Mouse (Mus musculus) liver, embryonic 14.5 days (tissue): Measurements from ENCODE around the gene Galnt10. TPM values are rescaled to one million over a fixed set of nuclear protein-coding genes. Genes with fewer than 3 reads are reported as not detected.

Experiments used
- ATAC-seq: fragments of 200-750 bp; cut with Nextera tagmentation; 2 replicates; pipeline ENCODE4 v1.8.0; 2017; ENCODE audit warnings: moderate number of reproducible peaks, mild to moderate bottlenecking, moderate library complexity; ENCODE audit not compliant: insufficient read depth
- DNase-seq, 3 experiments: peaks; one replicate each; pipeline ENCODE4 v3.0.0-alpha.2; 2012 to 2013; ENCODE audit warnings: low read depth in 3 of 3, low spot score in 3 of 3
- H3K27ac ChIP-seq: fragments of 300-500 bp; sonication (generic); 2 replicates; pipeline ENCODE4 v1.5.1; 2014; ENCODE audit warnings: moderate library complexity, mild to moderate bottlenecking, control low read depth, inconsistent platforms
- H3K27me3 ChIP-seq: fragments of 300-500 bp; sonication (generic); 2 replicates; pipeline ENCODE4 v1.6.1; 2014; ENCODE audit warnings: mild to moderate bottlenecking, low read length, moderate library complexity; ENCODE audit not compliant: control insufficient read depth, insufficient read depth
- H3K36me3 ChIP-seq: fragments of 300-500 bp; sonication (generic); replicated peaks from 2 replicates; pipeline ENCODE4 v1.6.1; 2014; ENCODE audit warnings: low read depth; ENCODE audit not compliant: control insufficient read depth, insufficient read depth
- H3K4me1 ChIP-seq, 2 experiments: fragments of 200-500 bp in 1 of 2; fragments of 300-500 bp in 1 of 2; sonication (generic) in 1 of 2; replicated peaks; 2 replicates each; pipeline ENCODE4 v1.6.1; 2012 to 2014; ENCODE audit warnings: antibody characterized with exemption in 1 of 2, inconsistent platforms in 1 of 2, low read length in 1 of 2; ENCODE audit not compliant: control insufficient read depth in 2 of 2, insufficient read depth in 2 of 2
- H3K4me2 ChIP-seq: fragments of 300-500 bp; sonication (generic); 2 replicates; pipeline ENCODE4 v1.6.1; 2014; ENCODE audit warnings: low read depth, mild to moderate bottlenecking, control low read depth, moderate library complexity
- H3K4me3 ChIP-seq, 2 experiments: fragments of 200-500 bp in 1 of 2; fragments of 300-500 bp in 1 of 2; sonication (generic) in 1 of 2; 2 replicates each; pipeline ENCODE4 v1.5.1; 2012 to 2014; ENCODE audit warnings: low read depth in 2 of 2, low read length in 2 of 2, mild to moderate bottlenecking in 2 of 2, control low read depth in 1 of 2, inconsistent platforms in 1 of 2, moderate library complexity in 1 of 2; ENCODE audit not compliant: insufficient read depth in 1 of 2
- H3K9ac ChIP-seq: fragments of 300-500 bp; sonication (generic); replicated peaks from 2 replicates; pipeline ENCODE4 v1.6.1; 2014; ENCODE audit warnings: mild to moderate bottlenecking, control low read depth, moderate library complexity
- H3K9me3 ChIP-seq: fragments of 300-500 bp; sonication (generic); 2 replicates; pipeline ENCODE4 v1.6.1; 2016; ENCODE audit warnings: low read length, mixed read lengths; ENCODE audit not compliant: control insufficient read depth
- CTCF ChIP-seq: IDR thresholded peaks from 2 replicates; pipeline ENCODE4 v1.5.1; 2016; ENCODE audit warnings: antibody characterized with exemption, low read depth, control low read depth
- EP300 ChIP-seq: IDR thresholded peaks from 2 replicates; pipeline ENCODE4 v1.6.1; 2016; ENCODE audit warnings: antibody characterized with exemption, low read depth
- WGBS: fragments of 180-500 bp; shearing (Covaris S2); extraction: QIAGEN DNeasy Blood & Tissue Kit; methylation state at CpG from one replicate; pipeline ENCODE4 v1.1.7; 2014; ENCODE audit not compliant: insufficient replicate concordance; 5-methylcytosine and 5-hydroxymethylcytosine counted together
- polyA plus RNA-seq, 2 experiments: library from polyadenylated mRNA; depleted of rRNA in 1 of 2; stranded (reverse) in 1 of 2; unstranded in 1 of 2; fragments of >200 nt; fragmentation: Nextera tagmentation in 1 of 2; extraction: Ambion mirVana in 1 of 2; gene quantifications; 2 replicates each; pipeline versions ENCODE4 v1.2.1 to v1.2.3; 2012 to 2014

Galnt10 gene
- polyA plus RNA-seq, 2 experiments, result 13.1 to 13.9 TPM

- DNase-seq (no peak), ATAC-seq (no peak)
- Histone ChIP-seq H3K4me3 (no peak overlapping the region), H3K4me1 (peaks cover 6 to 14% of the 10 kb centered on the region in 2 experiments), H3K9me3 (no peaks in the 10 kb centered on the region), H3K27me3 (no peaks in the 10 kb centered on the region), H3K36me3 (no peaks in the 10 kb centered on the region; the same call in 1 of the 2 replicates), H3K9ac (no peak overlapping the region), H3K4me2 (no peak overlapping the region), H3K27ac (no peak overlapping the region)
- TF ChIP-seq CTCF (no peak), EP300 (no peak)
- WGBS, result 84% methylated on average over 8 of the region's 8 CpGs
These were observed 23.0 kb downstream of the Galnt10 start for GRCm38 (mm10) chr11:57668271-57668670.

- TF ChIP-seq CTCF (no peak), EP300 (no peak)
- Histone ChIP-seq H3K27ac (no peak overlapping the region), H3K36me3 (no peaks in the 10 kb centered on the region; the same call in 1 of the 2 replicates), H3K9ac (no peak overlapping the region), H3K9me3 (no peaks in the 10 kb centered on the region), H3K4me3 (no peak overlapping the region), H3K27me3 (no peaks in the 10 kb centered on the region), H3K4me2 (no peak overlapping the region), H3K4me1 (peaks cover 5 to 17% of the 10 kb centered on the region in 2 experiments)
- ATAC-seq (no peak), DNase-seq (no peak)
- WGBS, result 63% methylated on average over 6 of the region's 6 CpGs
These were observed 24.3 kb downstream of the Galnt10 start for GRCm38 (mm10) chr11:57669522-57669921.

- Histone ChIP-seq H3K36me3 (no peaks in the 10 kb centered on the region; the same call in 1 of the 2 replicates), H3K27me3 (no peaks in the 10 kb centered on the region), H3K27ac (no peak overlapping the region), H3K9ac (no peak overlapping the region), H3K9me3 (no peaks in the 10 kb centered on the region), H3K4me3 (no peak overlapping the region), H3K4me2 (0 out of 2 replicates have a peak overlapping the region, but pooled peaks have one; percentile 1), H3K4me1 (peaks cover 3 to 14% of the 10 kb centered on the region in 2 experiments; a peak in 3 of 4 replicates)
- WGBS, result 36% methylated on average over 5 of the region's 5 CpGs
- ATAC-seq, result peak; percentile 57
- no peak for DNase-seq
- TF ChIP-seq CTCF (no peak), EP300 (no peak)
These were observed 26.0 kb downstream of the Galnt10 start for GRCm38 (mm10) chr11:57671120-57671697.

- DNase-seq (no peak), ATAC-seq (no peak)
- H3K36me3 ChIP-seq, result no peaks in the 10 kb centered on the region; the same call in 1 of the 2 replicates
- no peak overlapping the region for H3K9ac ChIP-seq
- WGBS, result 70% methylated on average over 10 of the region's 10 CpGs
- peaks cover 8 to 17% of the 10 kb centered on the region in 2 experiments; a peak in 3 of 4 replicates for H3K4me1 ChIP-seq
- no peaks in the 10 kb centered on the region for H3K27me3 ChIP-seq
- H3K27ac ChIP-seq, result no peak overlapping the region
- no peak overlapping the region for H3K4me3 ChIP-seq
- TF ChIP-seq EP300 (no peak), CTCF (no peak)
- H3K4me2 ChIP-seq, result no peak overlapping the region
- no peaks in the 10 kb centered on the region for H3K9me3 ChIP-seq
These were observed 26.6 kb downstream of the Galnt10 start for GRCm38 (mm10) chr11:57671797-57672196.

GRCm38 (mm10) chr11:57672995-57673394 is 27.8 kb downstream of the Galnt10 start:
- no peaks in the 10 kb centered on the region for H3K27me3 ChIP-seq
- no peak overlapping the region for H3K9ac ChIP-seq
- H3K4me3 ChIP-seq, result no peak overlapping the region
- DNase-seq (no peak), ATAC-seq (no peak)
- no peak overlapping the region for H3K27ac ChIP-seq
- H3K4me2 ChIP-seq, result no peak overlapping the region
- no peaks in the 10 kb centered on the region; the same call in 1 of the 2 replicates for H3K36me3 ChIP-seq
- H3K4me1 ChIP-seq, result peaks cover 13 to 25% of the 10 kb centered on the region in 2 experiments
- no peak for TF ChIP-seq EP300
- TF ChIP-seq CTCF, result no peak
- WGBS, result 79% methylated on average over 9 of the region's 9 CpGs
- no peaks in the 10 kb centered on the region for H3K9me3 ChIP-seq
